Mouse (Mus musculus) CH12.LX (cell line): ENCODE results near the gene Acbd6. TPM values are rescaled to one million over a fixed set of nuclear protein-coding genes. Genes with fewer than 3 reads are reported as not detected.

Experiments
- DNase-seq: peaks from one replicate; pipeline ENCODE4 v3.0.0-alpha.2; 2013; ENCODE audit errors: extremely low read depth
- H3K27ac ChIP-seq: 2 replicates; pipeline ENCODE4 v1.5.1; 2012; ENCODE audit warnings: low read depth, mild to moderate bottlenecking, control low read depth, moderate library complexity; ENCODE audit not compliant: insufficient read depth
- H3K27me3 ChIP-seq: replicated peaks from 2 replicates; pipeline ENCODE3; 2012; ENCODE audit warnings: inconsistent platforms
- H3K36me3 ChIP-seq, 2 experiments: replicated peaks in 1 of 2; 2 replicates each; pipeline versions ENCODE3 to v1.6.1; 2012; ENCODE audit warnings: inconsistent platforms in 1 of 2, low read length in 1 of 2, mild to moderate bottlenecking in 1 of 2, mixed read lengths in 1 of 2, moderate library complexity in 1 of 2; ENCODE audit not compliant: control insufficient read depth in 1 of 2, insufficient read depth in 1 of 2
- H3K4me1 ChIP-seq, 2 experiments: 2 replicates each; pipeline ENCODE4 v1.6.1; 2012; ENCODE audit warnings: inconsistent platforms in 1 of 2, moderate library complexity in 1 of 2; ENCODE audit not compliant: insufficient read depth in 2 of 2, control insufficient read depth in 1 of 2
- H3K4me2 ChIP-seq: 2 replicates; pipeline ENCODE4 v1.6.1; 2012; ENCODE audit warnings: low read depth, mild to moderate bottlenecking, control low read depth; ENCODE audit not compliant: poor library complexity, insufficient read depth, severe bottlenecking
- H3K4me3 ChIP-seq, 3 experiments: fragments of 150-350 bp in 1 of 3; sonication (generic) in 1 of 3; replicated peaks in 1 of 3; 2 replicates each; pipeline versions ENCODE3 to v1.5.1; 2011 to 2012; ENCODE audit warnings: low read depth in 2 of 3, low read length in 2 of 3, mild to moderate bottlenecking in 2 of 3, moderate library complexity in 2 of 3, control low read depth in 1 of 3, improper control_type of control experiment in 1 of 3, inconsistent platforms in 1 of 3, mixed read lengths in 1 of 3; ENCODE audit not compliant: poor library complexity in 1 of 3
- H3K79me2 ChIP-seq: replicated peaks from 2 replicates; pipeline ENCODE4 v1.6.1; 2012; ENCODE audit warnings: mild to moderate bottlenecking, moderate library complexity; ENCODE audit not compliant: control insufficient read depth, poor library complexity, insufficient read depth, severe bottlenecking; ENCODE audit errors: extremely low read depth
- H3K9ac ChIP-seq: 2 replicates; pipeline ENCODE4 v1.6.1; 2012; ENCODE audit warnings: low read depth, mild to moderate bottlenecking, control low read depth, moderate library complexity; ENCODE audit not compliant: insufficient read depth
- H3K9me3 ChIP-seq: replicated peaks from 2 replicates; pipeline ENCODE3; 2012; ENCODE audit warnings: low read length, inconsistent platforms, mixed read lengths
- BHLHE40 ChIP-seq: IDR thresholded peaks from 2 replicates; pipeline ENCODE4 v1.6.1; 2011; ENCODE audit warnings: mild to moderate bottlenecking, low read depth, low read length, improper control_type of control experiment
- CHD2 ChIP-seq: IDR thresholded peaks from 2 replicates; pipeline ENCODE4 v1.6.1; 2011; ENCODE audit warnings: low read length, improper control_type of control experiment
- CTCF ChIP-seq, 2 experiments: IDR thresholded peaks in 1 of 2; conservative IDR thresholded peaks in 1 of 2; 2 replicates each; pipeline ENCODE4 v1.5.1; 2011 to 2012; ENCODE audit warnings: low read depth in 2 of 2, low read length in 2 of 2, improper control_type of control experiment in 1 of 2, inconsistent platforms in 1 of 2, mild to moderate bottlenecking in 1 of 2, moderate library complexity in 1 of 2
- E2F4 ChIP-seq: IDR thresholded peaks from 2 replicates; pipeline ENCODE4 v1.6.1; 2011; ENCODE audit warnings: low read depth, low read length, improper control_type of control experiment; ENCODE audit not compliant: insufficient replicate concordance
- ELF1 ChIP-seq: IDR thresholded peaks from 2 replicates; pipeline ENCODE4 v1.6.1; 2014; ENCODE audit warnings: low read depth, mild to moderate bottlenecking, inconsistent platforms, low read length, improper control_type of control experiment
- EP300 ChIP-seq: IDR thresholded peaks from 2 replicates; pipeline ENCODE4 v1.6.1; 2011; ENCODE audit warnings: low read length, improper control_type of control experiment
- GABPA ChIP-seq: IDR thresholded peaks from 2 replicates; pipeline ENCODE4 v1.6.1; 2012; ENCODE audit warnings: low read depth, low read length, improper control_type of control experiment, inconsistent platforms; ENCODE audit not compliant: insufficient replicate concordance
- HCFC1 ChIP-seq: IDR thresholded peaks from 2 replicates; pipeline ENCODE4 v1.6.1; 2012; ENCODE audit warnings: low read depth, mild to moderate bottlenecking, inconsistent platforms, low read length, improper control_type of control experiment
- IRF4 ChIP-seq: IDR thresholded peaks from 2 replicates; pipeline ENCODE4 v1.6.1; 2014; ENCODE audit warnings: low read depth, mild to moderate bottlenecking, inconsistent platforms, low read length, improper control_type of control experiment
- JUN ChIP-seq: IDR thresholded peaks from 2 replicates; pipeline ENCODE4 v1.6.1; 2011; ENCODE audit warnings: low read depth, mild to moderate bottlenecking, low read length, improper control_type of control experiment, moderate library complexity; ENCODE audit not compliant: insufficient read depth
- JUND ChIP-seq: conservative IDR thresholded peaks from 2 replicates; pipeline ENCODE4 v1.6.1; 2011; ENCODE audit warnings: low read depth, low read length, improper control_type of control experiment
- KAT2A ChIP-seq: IDR thresholded peaks from 2 replicates; pipeline ENCODE4 v1.6.1; 2012; ENCODE audit warnings: low read length, improper control_type of control experiment, inconsistent platforms; ENCODE audit not compliant: insufficient replicate concordance
- MAFK ChIP-seq: IDR thresholded peaks from 2 replicates; pipeline ENCODE4 v1.6.1; 2011; ENCODE audit warnings: low read length, improper control_type of control experiment; ENCODE audit not compliant: insufficient replicate concordance
- MAX ChIP-seq: IDR thresholded peaks from 2 replicates; pipeline ENCODE4 v1.6.1; 2011; ENCODE audit warnings: low read length, improper control_type of control experiment
- MYC ChIP-seq: IDR thresholded peaks from 2 replicates; pipeline ENCODE4 v1.6.1; 2011; ENCODE audit warnings: low read depth, mild to moderate bottlenecking, improper control_type of control experiment, low read length
- NELFE ChIP-seq: IDR thresholded peaks from 2 replicates; pipeline ENCODE4 v1.6.1; 2011; ENCODE audit warnings: low read depth, low read length, improper control_type of control experiment
- NRF1 ChIP-seq: IDR thresholded peaks from 2 replicates; pipeline ENCODE4 v1.6.1; 2014; ENCODE audit warnings: low read depth, mild to moderate bottlenecking, inconsistent platforms, low read length, improper control_type of control experiment, moderate library complexity
- PAX5 ChIP-seq: IDR thresholded peaks from 2 replicates; pipeline ENCODE4 v1.6.1; 2012; ENCODE audit warnings: low read length, inconsistent platforms, mixed read lengths
- POLR2A ChIP-seq: IDR thresholded peaks from 2 replicates; pipeline ENCODE4 v1.6.1; 2011; ENCODE audit warnings: low read depth, mild to moderate bottlenecking, improper control_type of control experiment, low read length
- POLR2AphosphoS2 ChIP-seq: IDR thresholded peaks from 2 replicates; pipeline ENCODE4 v1.6.1; 2011; ENCODE audit warnings: low read depth, low read length, improper control_type of control experiment
- RCOR1 ChIP-seq: conservative IDR thresholded peaks from 2 replicates; pipeline ENCODE4 v1.6.1; 2012; ENCODE audit warnings: low read depth, mild to moderate bottlenecking, inconsistent platforms, low read length, improper control_type of control experiment
- SIN3A ChIP-seq: IDR thresholded peaks from 2 replicates; pipeline ENCODE4 v1.6.1; 2012; ENCODE audit warnings: low read length, improper control_type of control experiment, inconsistent platforms
- SMC3 ChIP-seq: IDR thresholded peaks from 2 replicates; pipeline ENCODE4 v1.6.1; 2011; ENCODE audit warnings: low read depth, low read length, improper control_type of control experiment
- TCF12 ChIP-seq: IDR thresholded peaks from 2 replicates; pipeline ENCODE4 v1.6.1; 2014; ENCODE audit warnings: low read depth, mild to moderate bottlenecking, inconsistent platforms, low read length, improper control_type of control experiment
- UBTF ChIP-seq: IDR thresholded peaks from 2 replicates; pipeline ENCODE4 v1.6.1; 2012; ENCODE audit warnings: low read depth, mild to moderate bottlenecking, inconsistent platforms, low read length, improper control_type of control experiment, moderate library complexity
- USF1 ChIP-seq: IDR thresholded peaks from 2 replicates; pipeline ENCODE4 v1.6.1; 2014; ENCODE audit warnings: low read depth, mild to moderate bottlenecking, inconsistent platforms, low read length, improper control_type of control experiment
- USF2 ChIP-seq: conservative IDR thresholded peaks from 2 replicates; pipeline ENCODE4 v1.6.1; 2011; ENCODE audit warnings: low read depth, low read length, improper control_type of control experiment
- ZC3H11A ChIP-seq: IDR thresholded peaks from 2 replicates; pipeline ENCODE4 v1.6.1; 2012; ENCODE audit warnings: low read depth, mild to moderate bottlenecking, inconsistent platforms, low read length, improper control_type of control experiment
- ZKSCAN1 ChIP-seq: IDR thresholded peaks from 2 replicates; pipeline ENCODE4 v1.6.1; 2012; ENCODE audit warnings: low read depth, inconsistent platforms, low read length, improper control_type of control experiment, borderline replicate concordance
- ZMIZ1 ChIP-seq: IDR thresholded peaks from 2 replicates; pipeline ENCODE4 v1.6.1; 2012; ENCODE audit warnings: low read depth, mild to moderate bottlenecking, inconsistent platforms, low read length, improper control_type of control experiment
- ZNF384 ChIP-seq: IDR thresholded peaks from 2 replicates; pipeline ENCODE4 v1.6.1; 2012; ENCODE audit warnings: low read depth, low read length, improper control_type of control experiment, inconsistent platforms
- dilution Hi-C: fragments of 300-500 bp; cut with MboI; formaldehyde crosslinking; loops from 2 replicates; pipeline ENCODE4 v1.14.3; 2020; ENCODE audit warnings: low sequenced_read_pairs; ENCODE audit not compliant: extremely low pct_unique_long_range_greater_than_20kb, extremely low pct_ligation_motif_present
- in situ Hi-C: fragments of 300-500 bp; cut with MboI; formaldehyde crosslinking; loops from 3 replicates; pipeline ENCODE4 v1.14.3; 2019; ENCODE audit warnings: low sequenced_read_pairs, low pct_ligation_motif_present, low pct_unique_long_range_greater_than_20kb, mixed read lengths
- polyA plus RNA-seq: library from polyadenylated mRNA; unstranded; fragments of >175 nt; gene quantifications from 2 replicates; pipeline ENCODE4 v1.2.1, GENCODE M21; 2012; ENCODE audit warnings: low read depth; ENCODE audit not compliant: insufficient read length
- total RNA-seq, 2 experiments: library from RNA; depleted of rRNA; stranded (reverse); fragments of 300-350 nt in 1 of 2; fragments of >200 nt in 1 of 2; gene quantifications; 2 replicates each; pipeline ENCODE4 v1.2.3; 2012 to 2014

Acbd6 gene
- total and polyA plus RNA-seq, 3 experiments: 51.9 to 97.8 (median 74.4) TPM

- in situ Hi-C loops: no loop called here
- Histone ChIP-seq H3K4me2 (no peak overlapping the region), H3K4me3 (no peak overlapping the region), H3K36me3 (no peaks in the 10 kb centered on the region), H3K27ac (no peak overlapping the region), H3K4me1 (no peaks in the 10 kb centered on the region), H3K27me3 (peaks cover 46% of the 10 kb centered on the region)
- dilution Hi-C loops: no loop called here
- no peak for DNase-seq
- no peak for TF ChIP-seq ZMIZ1
- TF ChIP-seq ZKSCAN1: no peak
- TF ChIP-seq PAX5: no peak
- TF ChIP-seq USF2: no peak
- TF ChIP-seq SIN3A: no peak
- TF ChIP-seq USF1: no peak
- TF ChIP-seq UBTF: no peak
- no peak for TF ChIP-seq IRF4
- TF ChIP-seq TCF12: no peak
- no peak for TF ChIP-seq CTCF (conservative IDR thresholded peaks at IDR 0.05 in 1 of 2, IDR thresholded peaks at IDR 0.05 in 1 of 2; ENCODE audit: low read depth in 2 of 2, low read length in 2 of 2)
- TF ChIP-seq HCFC1: no peak
- no peak for TF ChIP-seq ZC3H11A
- no peak for TF ChIP-seq ELF1
- TF ChIP-seq MAX: no peak
- no peak for TF ChIP-seq JUN
- TF ChIP-seq MYC: no peak
- no peak for TF ChIP-seq E2F4
- TF ChIP-seq NRF1: no peak
- TF ChIP-seq, all 38 proteins: peak for 0
- peaks cover 24% of the 10 kb centered on the region for H3K9me3 ChIP-seq
- H3K9ac ChIP-seq: no peak overlapping the region
- H3K79me2 ChIP-seq: no peaks in the 10 kb centered on the region; the same call in 1 of the 2 replicates
These were observed 179.3 kb downstream of the Acbd6 start for GRCm38 (mm10) chr1:155737017-155737808.

GRCm38 (mm10) chr1:155737809-155738383, 180.0 kb downstream of the Acbd6 start:
- H3K79me2 ChIP-seq: no peaks in the 10 kb centered on the region; the same call in 1 of the 2 replicates
- no peak overlapping the region for H3K27ac ChIP-seq
- no peak for TF ChIP-seq NELFE
- TF ChIP-seq JUND: no peak
- no peak for TF ChIP-seq SMC3
- no peak for TF ChIP-seq MAX
- no peak for TF ChIP-seq KAT2A
- no peak for TF ChIP-seq RCOR1
- TF ChIP-seq MAFK: no peak
- TF ChIP-seq BHLHE40: no peak
- no peak for TF ChIP-seq NRF1
- no peak for TF ChIP-seq GABPA
- TF ChIP-seq CHD2: no peak
- TF ChIP-seq POLR2AphosphoS2: no peak
- TF ChIP-seq POLR2A: no peak
- TF ChIP-seq USF1: no peak
- TF ChIP-seq ZNF384: no peak
- TF ChIP-seq ELF1: no peak
- no peak for TF ChIP-seq UBTF
- TF ChIP-seq EP300: no peak
- TF ChIP-seq, all 38 proteins: peak for 0
- Histone ChIP-seq H3K27me3 (peaks cover 39% of the 10 kb centered on the region), H3K4me3 (no peak overlapping the region), H3K4me2 (no peak overlapping the region), H3K36me3 (no peaks in the 10 kb centered on the region), H3K9me3 (peaks cover 27% of the 10 kb centered on the region), H3K9ac (no peak overlapping the region), H3K4me1 (no peaks in the 10 kb centered on the region; a peak in 1 of 4 replicates)
- dilution Hi-C loops (no loop called here), in situ Hi-C loops (no loop called here)
- DNase-seq: no peak
